Mouse (Mus musculus): ENCODE measurements around the gene Topors.

- TF ChIP-seq CTCF (IDR thresholded peaks at IDR 0.05; ENCODE audit: low read depth) (no peak), EP300 (optimal IDR thresholded peaks at IDR 0.05) (no peak)
Observed at GRCm38 (mm10) chr4:40264321-40264720, 5.3 kb downstream of the Topors start.
